ENCODE assay signal across 16 mouse cellular contexts in the genomic region with DNA sequence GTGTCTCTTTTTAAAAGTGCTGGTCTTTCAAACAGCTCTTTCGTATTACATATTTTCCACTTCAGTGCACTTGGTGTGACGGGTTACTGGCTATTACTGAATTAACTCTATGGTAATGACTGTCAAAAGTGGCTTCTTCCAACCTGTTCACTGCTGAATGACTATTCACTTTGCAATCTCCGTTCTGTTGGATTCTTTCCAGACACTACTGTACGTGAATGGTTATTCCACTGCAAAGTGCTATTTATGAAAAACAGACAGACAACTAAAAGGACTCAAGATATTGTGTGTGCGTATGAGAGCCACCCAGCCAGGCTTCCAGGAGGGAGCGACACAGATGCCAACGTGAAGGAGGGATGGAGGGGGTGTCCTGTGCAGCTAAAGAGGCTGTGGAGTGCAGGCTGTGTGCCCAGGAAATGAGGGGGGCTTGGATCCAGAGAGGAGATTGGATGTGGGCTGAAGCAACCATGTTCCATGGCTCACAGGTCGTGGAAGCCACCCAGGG. TPM values are rescaled to one million over a fixed set of nuclear protein-coding genes. Genes with fewer than 3 reads are reported as not detected.
DNase-seq lines count a peak whose midpoint lies in the region; ATAC-seq and TF ChIP-seq lines count a peak whose summit lies in the region.
"Had no signal": no experiment of that assay in that cellular context is flagged by ENCODE, and none has a peak within 500 bp of the region (broad histone marks: within the 10 kb centered on the region; RNA-seq: fewer than 3 reads in every experiment).

No protein-coding gene starts in this region.

- peaks cover 57% of the 10 kb centered on the region for H3K4me1 ChIP-seq in hindbrain, embryonic 10.5 days (replicated peaks)
- peaks cover 7% of the 10 kb centered on the region for H3K4me1 ChIP-seq in hindbrain, embryonic 11.5 days (replicated peaks; ENCODE audit: control insufficient read depth, insufficient read depth, low read length)
- peaks cover 73% of the 10 kb centered on the region for H3K4me1 ChIP-seq in neural tube, embryonic 13.5 days (replicated peaks)
- peaks cover 46% of the 10 kb centered on the region for H3K4me1 ChIP-seq in neural tube, embryonic 15.5 days

- peak overlapping the region; percentile 45; the same call in 1 of the 2 replicates for H3K27ac ChIP-seq in hindbrain, embryonic 10.5 days
- H3K27ac ChIP-seq in hindbrain, embryonic 11.5 days (ENCODE audit: low read depth, low read length) = no peak overlapping the region
- peak overlapping the region; percentile 20; the same call in 1 of the 2 replicates for H3K27ac ChIP-seq in neural tube, embryonic 13.5 days (replicated peaks)
- H3K27ac ChIP-seq in neural tube, embryonic 15.5 days (replicated peaks) = no peak overlapping the region

- no peak for ATAC-seq in hindbrain, embryonic 11.5 days (ENCODE audit: low FRiP score)
- no peak for ATAC-seq in neural tube, embryonic 13.5 days (ENCODE audit: low read depth)
- ATAC-seq in neural tube, embryonic 15.5 days (ENCODE audit: low FRiP score) = no peak
- ATAC-seq: CD4-positive, CD25-positive, alpha-beta regulatory T cell, adult 4 months had no signal

- H3K9me3 ChIP-seq in hindbrain, embryonic 10.5 days = no peaks in the 10 kb centered on the region
- no peaks in the 10 kb centered on the region for H3K9me3 ChIP-seq in hindbrain, embryonic 11.5 days (ENCODE audit: control insufficient read depth, low read length)
- no peaks in the 10 kb centered on the region for H3K9me3 ChIP-seq in neural tube, embryonic 13.5 days
- H3K9me3 ChIP-seq in neural tube, embryonic 15.5 days (replicated peaks) = no peaks in the 10 kb centered on the region
- H3K9me3 ChIP-seq: G1E; limb, embryonic 15.5 days had no signal

- no peak for TF ChIP-seq CTCF in brain, embryonic 14.5 days (IDR thresholded peaks at IDR 0.05; ENCODE audit: borderline replicate concordance, extremely low read depth, insufficient read depth, insufficient read length)

- H3K4me2 ChIP-seq in hindbrain, embryonic 11.5 days (replicated peaks; ENCODE audit: low read depth, low read length) = no peak overlapping the region
- no peak overlapping the region for H3K4me2 ChIP-seq in neural tube, embryonic 13.5 days
- H3K4me2 ChIP-seq in neural tube, embryonic 15.5 days = no peak overlapping the region
- H3K4me2 ChIP-seq: heart, embryonic 11.5 days; limb, embryonic 15.5 days had no signal

- no peak for DNase-seq in hindbrain, embryonic 10.5 days (ENCODE audit: low spot score)
- DNase-seq in hindbrain, embryonic 11.5 days (ENCODE audit: low spot score) = no peak
- DNase-seq in brain, embryonic 14.5 days (ENCODE audit: low read depth) = peak; percentile 67
- no peak for DNase-seq in right cerebral cortex, adult 18-20 months
- no peak for DNase-seq in gastrocnemius, postnatal 25 days
- DNase-seq: adrenal gland, adult 8-10 months; cerebellum, adult 11-12 months; cerebellum, postnatal 25 days; gastrocnemius, postnatal 10 days; lung, postnatal 10 days had no signal

- H3K27me3 ChIP-seq in hindbrain, embryonic 10.5 days (ENCODE audit: insufficient read depth, poor library complexity, severe bottlenecking) = peaks cover 11% of the 10 kb centered on the region
- no peaks in the 10 kb centered on the region for H3K27me3 ChIP-seq in hindbrain, embryonic 11.5 days (ENCODE audit: control insufficient read depth, insufficient read depth, low read length)
- no peaks in the 10 kb centered on the region for H3K27me3 ChIP-seq in neural tube, embryonic 13.5 days
- H3K27me3 ChIP-seq in neural tube, embryonic 15.5 days (replicated peaks) = no peaks in the 10 kb centered on the region
- H3K27me3 ChIP-seq: limb, embryonic 15.5 days had no signal

- WGBS in hindbrain, embryonic 10.5 days = 76% methylated on average over 8 of the region's 8 CpGs
- 78% methylated on average over 8 of the region's 8 CpGs for WGBS in hindbrain, embryonic 11.5 days
- WGBS in neural tube, embryonic 13.5 days = 69% methylated on average over 8 of the region's 8 CpGs
- 63% methylated on average over 8 of the region's 8 CpGs for WGBS in neural tube, embryonic 15.5 days

- no peak overlapping the region for H3K4me3 ChIP-seq in hindbrain, embryonic 10.5 days
- H3K4me3 ChIP-seq in hindbrain, embryonic 11.5 days (ENCODE audit: low read depth, low read length) = no peak overlapping the region
- no peak overlapping the region for H3K4me3 ChIP-seq in neural tube, embryonic 13.5 days
- no peak overlapping the region for H3K4me3 ChIP-seq in neural tube, embryonic 15.5 days (replicated peaks)
- H3K4me3 ChIP-seq: limb, embryonic 15.5 days had no signal

- no peak for TF ChIP-seq POLR2A in brain, embryonic 14.5 days (IDR thresholded peaks at IDR 0.05; ENCODE audit: borderline replicate concordance, extremely low read depth, insufficient read depth, insufficient read length, poor library complexity, severe bottlenecking)

- H3K9ac ChIP-seq in hindbrain, embryonic 11.5 days (ENCODE audit: low read depth, low read length) = no peak overlapping the region
- no peak overlapping the region for H3K9ac ChIP-seq in neural tube, embryonic 13.5 days
- no peak overlapping the region for H3K9ac ChIP-seq in neural tube, embryonic 15.5 days (replicated peaks)
- H3K9ac ChIP-seq: limb, embryonic 15.5 days had no signal

- H3K36me3 ChIP-seq in hindbrain, embryonic 10.5 days = no peaks in the 10 kb centered on the region
- H3K36me3 ChIP-seq in hindbrain, embryonic 11.5 days (ENCODE audit: control insufficient read depth, insufficient read depth, low read length) = no peaks in the 10 kb centered on the region
- H3K36me3 ChIP-seq in neural tube, embryonic 13.5 days = no peaks in the 10 kb centered on the region
- H3K36me3 ChIP-seq in neural tube, embryonic 15.5 days = no peaks in the 10 kb centered on the region
- H3K36me3 ChIP-seq: G1E; limb, embryonic 15.5 days had no signal

RNA-seq across cellular contexts. Expression of a gene that starts 7.5 kb away (rescaled TPM):
- polyA plus RNA-seq in hindbrain, embryonic 10.5 days (2016; fragmentation: Nextera tagmentation; extraction: Ambion mirVana) = 1.8 and 2.2 TPM in 2 replicates
- 1.5 TPM in 2 replicates for polyA plus RNA-seq in hindbrain, embryonic 11.5 days (2014; fragmentation: Nextera tagmentation; extraction: Ambion mirVana)
- 1.9 and 2.7 TPM in 2 replicates for polyA plus RNA-seq in neural tube, embryonic 13.5 days (2015; fragmentation: Nextera tagmentation; extraction: Ambion mirVana)
- polyA plus RNA-seq in neural tube, embryonic 15.5 days (2015; fragmentation: Nextera tagmentation; extraction: Ambion mirVana) = 1.9 and 2.0 TPM in 2 replicates
- 3.1 and 4.6 TPM in 2 replicates for polyA plus RNA-seq in brain, embryonic 14.5 days (2012; rRNA removed)
- under 1 TPM; 0.26 to 0.51 TPM for total RNA-seq in gastrocnemius, postnatal 25 days (2021)
- polyA plus RNA-seq: G1E had no signal

Comparison
In these comparisons a context has a peak if more than half of its experiments do, and no peak if none do; other contexts are left out.
1. H3K27ac ChIP-seq: peak in hindbrain, embryonic 10.5 days (single experiment) and neural tube, embryonic 13.5 days (single experiment); none in hindbrain, embryonic 11.5 days (single experiment) and neural tube, embryonic 15.5 days (single experiment).